Mouse (Mus musculus) heart, postnatal 0 days (tissue): ENCODE measurements around the gene Plscr1.

Experiments
- CTCF ChIP-seq: IDR thresholded peaks from 2 replicates; pipeline ENCODE4 v1.5.1; 2016; ENCODE audit warnings: antibody characterized with exemption, control low read depth, low read depth
- EP300 ChIP-seq: IDR thresholded peaks from 2 replicates; pipeline ENCODE4 v1.6.1; 2016; ENCODE audit warnings: antibody characterized with exemption, low read depth

DNA sequence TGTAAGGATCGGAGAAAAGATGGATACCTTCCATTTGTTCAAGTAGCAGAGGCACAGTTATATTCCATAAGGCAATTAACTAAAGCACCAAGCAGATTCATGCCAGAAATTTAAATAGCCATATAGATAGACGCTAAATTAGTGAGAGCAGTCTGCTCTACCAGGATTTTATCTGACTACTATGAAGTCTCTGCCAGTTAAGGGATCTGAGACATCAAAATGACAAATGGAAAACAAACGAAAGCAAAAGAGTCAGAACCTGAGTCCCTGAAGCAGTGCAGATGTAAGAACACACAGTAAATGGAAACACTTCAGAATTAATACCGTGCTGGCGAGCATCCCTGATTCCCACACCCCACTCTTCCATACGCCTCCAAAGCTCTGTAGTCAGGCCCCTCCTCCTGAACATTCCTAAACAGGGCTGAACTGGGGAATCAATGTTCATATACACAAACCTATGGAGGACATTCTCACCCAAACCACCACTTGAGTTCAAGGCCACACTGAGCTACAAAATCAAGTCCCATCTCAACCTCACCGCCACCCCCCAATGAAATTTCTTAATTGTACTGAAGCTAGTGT, 39.1 kb upstream of the Plscr1 start:
- TF ChIP-seq EP300 (no peak), CTCF (no peak)
